Mouse (Mus musculus): Measurements from ENCODE around the gene Mcu. TPM values are rescaled to one million over a fixed set of nuclear protein-coding genes. Genes with fewer than 3 reads are reported as not detected.

Gene Mcu
- polyA plus RNA-seq, 1 experiment from 2014 or later: 36.0 TPM

DNA sequence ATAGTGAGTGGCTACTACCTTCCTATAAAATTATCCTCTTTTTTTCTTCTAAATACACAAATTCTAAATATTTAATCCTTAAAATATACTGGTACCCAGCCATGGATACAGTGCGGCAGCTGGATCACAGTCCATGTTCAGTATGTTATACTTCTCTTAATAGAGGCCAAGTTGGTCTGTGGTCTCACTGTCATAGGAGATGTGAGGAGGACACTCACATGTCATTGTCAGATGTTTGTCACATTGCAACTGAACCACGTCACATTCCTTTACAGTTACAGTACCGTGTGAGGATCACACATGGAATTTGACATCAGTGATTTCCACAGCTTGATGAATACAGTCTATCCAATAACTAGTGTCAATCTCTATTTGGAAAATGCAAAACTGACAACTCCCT lies 36.8 kb downstream of the Mcu start:
- no peak overlapping the region for H3K4me2 ChIP-seq (replicated peaks; ENCODE audit: low read depth, low read length)
- no peaks in the 10 kb centered on the region for H3K9me3 ChIP-seq (ENCODE audit: control insufficient read depth, low read length)
- H3K27me3 ChIP-seq (ENCODE audit: control insufficient read depth, insufficient read depth, low read length): no peaks in the 10 kb centered on the region
- peaks cover 23% of the 10 kb centered on the region for H3K4me1 ChIP-seq (ENCODE audit: control insufficient read depth, insufficient read depth, low read length)
- no peak overlapping the region for H3K9ac ChIP-seq (ENCODE audit: low read depth, low read length)
- WGBS: 89% methylated on average over 3 of the region's 3 CpGs
- no peaks in the 10 kb centered on the region for H3K36me3 ChIP-seq (ENCODE audit: control insufficient read depth, insufficient read depth, low read length)
- no peak for ATAC-seq (ENCODE audit: low FRiP score, low TSS enrichment)
- no peak overlapping the region for H3K27ac ChIP-seq (ENCODE audit: low read depth, low read length)
- no peak overlapping the region for H3K4me3 ChIP-seq (ENCODE audit: low read length)

- H3K27ac ChIP-seq (ENCODE audit: low read depth, low read length): peak overlapping the region; percentile 83
- H3K4me2 ChIP-seq (replicated peaks; ENCODE audit: low read depth, low read length): 0 out of 2 replicates have a peak overlapping the region, but pooled peaks have one; percentile 3
- H3K9ac ChIP-seq (ENCODE audit: low read depth, low read length): no peak overlapping the region
- H3K9me3 ChIP-seq (ENCODE audit: control insufficient read depth, low read length): peaks cover 7% of the 10 kb centered on the region
- H3K36me3 ChIP-seq (ENCODE audit: control insufficient read depth, insufficient read depth, low read length): no peaks in the 10 kb centered on the region
- ATAC-seq (ENCODE audit: low FRiP score, low TSS enrichment): peak; percentile 73; the same call in 1 of the 2 replicates
- 26% methylated on average over 12 of the region's 12 CpGs for WGBS
- no peak overlapping the region for H3K4me3 ChIP-seq (ENCODE audit: low read length)
- no peaks in the 10 kb centered on the region for H3K27me3 ChIP-seq (ENCODE audit: control insufficient read depth, insufficient read depth, low read length)
- H3K4me1 ChIP-seq (ENCODE audit: control insufficient read depth, insufficient read depth, low read length): peaks cover 23% of the 10 kb centered on the region
These were observed 38.4 kb downstream of the Mcu start for GRCm38 (mm10) chr10:59577871-59578801.

DNA sequence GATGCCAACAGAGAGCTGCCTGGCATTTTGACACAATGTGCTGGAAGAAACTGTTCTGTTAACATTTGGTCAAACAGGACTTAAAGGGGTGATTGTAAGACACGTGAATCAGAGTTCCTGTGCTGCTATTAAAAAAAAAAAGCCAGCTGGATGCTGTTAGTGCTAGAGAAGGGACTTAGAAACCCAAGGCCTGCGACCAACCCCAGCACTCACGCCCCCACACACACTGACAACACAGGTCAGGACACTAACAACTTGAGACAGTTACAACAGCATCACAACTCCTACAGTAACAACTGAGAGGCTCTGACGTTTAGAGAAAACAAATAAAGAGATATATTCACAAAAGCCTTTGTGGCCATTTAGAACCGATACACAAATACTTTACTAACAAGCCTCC lies 40.2 kb downstream of the Mcu start:
- H3K4me3 ChIP-seq (ENCODE audit: low read length): no peak overlapping the region
- H3K27ac ChIP-seq (ENCODE audit: low read depth, low read length): peak overlapping the region; percentile 42; the same call in 1 of the 2 replicates
- no peak overlapping the region; the same call in 1 of the 2 replicates for H3K4me2 ChIP-seq (replicated peaks; ENCODE audit: low read depth, low read length)
- peaks cover 23% of the 10 kb centered on the region for H3K4me1 ChIP-seq (ENCODE audit: control insufficient read depth, insufficient read depth, low read length)
- no peaks in the 10 kb centered on the region for H3K36me3 ChIP-seq (ENCODE audit: control insufficient read depth, insufficient read depth, low read length)
- peaks cover 17% of the 10 kb centered on the region for H3K9me3 ChIP-seq (ENCODE audit: control insufficient read depth, low read length)
- ATAC-seq (ENCODE audit: low FRiP score, low TSS enrichment): no peak
- 27% methylated on average over 5 of the region's 5 CpGs for WGBS
- H3K9ac ChIP-seq (ENCODE audit: low read depth, low read length): no peak overlapping the region
- no peaks in the 10 kb centered on the region for H3K27me3 ChIP-seq (ENCODE audit: control insufficient read depth, insufficient read depth, low read length)

DNA sequence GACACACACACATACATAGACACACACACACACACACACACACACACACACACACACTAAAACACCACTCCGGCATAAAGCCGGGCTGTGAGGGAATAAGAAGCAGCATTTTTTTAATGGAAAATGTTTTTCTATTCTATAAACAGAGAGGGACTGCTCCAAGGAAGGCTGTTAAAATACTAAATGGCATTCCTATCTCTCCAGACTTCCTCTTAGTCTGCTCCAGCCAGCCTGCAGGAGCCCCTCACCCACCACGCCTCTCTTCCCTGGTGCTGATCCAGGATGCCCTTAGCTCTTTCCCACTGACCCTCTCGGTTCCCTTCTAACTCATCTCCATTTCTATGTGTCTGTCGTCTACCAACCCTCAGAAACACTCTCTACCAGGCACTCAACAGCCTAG lies 44.5 kb downstream of the Mcu start:
- 84% methylated on average over 5 of the region's 5 CpGs for WGBS
- no peaks in the 10 kb centered on the region for H3K27me3 ChIP-seq (ENCODE audit: control insufficient read depth, insufficient read depth, low read length)
- H3K9me3 ChIP-seq (ENCODE audit: control insufficient read depth, low read length): peaks cover 17% of the 10 kb centered on the region
- H3K9ac ChIP-seq (ENCODE audit: low read depth, low read length): no peak overlapping the region
- H3K4me1 ChIP-seq (ENCODE audit: control insufficient read depth, insufficient read depth, low read length): peaks cover 13% of the 10 kb centered on the region
- no peak overlapping the region for H3K4me3 ChIP-seq (ENCODE audit: low read length)
- ATAC-seq (ENCODE audit: low FRiP score, low TSS enrichment): no peak
- H3K4me2 ChIP-seq (replicated peaks; ENCODE audit: low read depth, low read length): no peak overlapping the region
- H3K27ac ChIP-seq (ENCODE audit: low read depth, low read length): no peak overlapping the region
- no peaks in the 10 kb centered on the region for H3K36me3 ChIP-seq (ENCODE audit: control insufficient read depth, insufficient read depth, low read length)

DNA sequence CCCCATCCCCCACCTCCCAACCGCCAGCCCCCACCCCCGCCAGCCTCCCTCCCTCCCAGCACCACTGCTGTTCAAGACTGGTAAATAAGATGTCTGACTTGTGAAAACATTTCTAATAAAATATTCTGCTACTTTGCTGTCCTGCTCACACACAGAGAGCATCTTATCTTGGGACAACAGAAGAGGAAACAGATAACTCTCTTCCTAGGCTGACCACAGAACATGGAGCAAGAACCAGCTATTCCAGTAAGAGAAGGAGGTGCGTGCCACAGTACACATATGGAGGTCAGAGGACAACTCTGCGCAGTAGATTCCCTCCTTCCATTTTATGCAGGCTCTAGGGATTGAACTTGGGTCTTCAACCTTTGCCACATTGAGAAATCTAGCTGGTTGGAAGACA lies 45.2 kb downstream of the Mcu start:
- peaks cover 8% of the 10 kb centered on the region for H3K4me1 ChIP-seq (ENCODE audit: control insufficient read depth, insufficient read depth, low read length)
- WGBS: 74% methylated on average over 4 of the region's 4 CpGs
- H3K27ac ChIP-seq (ENCODE audit: low read depth, low read length): no peak overlapping the region

GRCm38 (mm10) chr10:59570780-59571179 lies 45.7 kb downstream of the Mcu start:
- Histone ChIP-seq H3K36me3 (ENCODE audit: control insufficient read depth, insufficient read depth, low read length) (no peaks in the 10 kb centered on the region), H3K27ac (ENCODE audit: low read depth, low read length) (no peak overlapping the region), H3K9ac (ENCODE audit: low read depth, low read length) (no peak overlapping the region), H3K9me3 (ENCODE audit: control insufficient read depth, low read length) (peaks cover 17% of the 10 kb centered on the region), H3K4me1 (ENCODE audit: control insufficient read depth, insufficient read depth, low read length) (peaks cover 8% of the 10 kb centered on the region), H3K27me3 (ENCODE audit: control insufficient read depth, insufficient read depth, low read length) (no peaks in the 10 kb centered on the region), H3K4me3 (ENCODE audit: low read length) (no peak overlapping the region), H3K4me2 (replicated peaks; ENCODE audit: low read depth, low read length) (no peak overlapping the region)
- no peak for ATAC-seq (ENCODE audit: low FRiP score, low TSS enrichment)
- 62% methylated on average over 2 of the region's 2 CpGs for WGBS

More for the DNA sequence above, 45.2 kb downstream of the Mcu start:
- Histone ChIP-seq H3K9me3 (ENCODE audit: control insufficient read depth, low read length) (peaks cover 17% of the 10 kb centered on the region), H3K9ac (ENCODE audit: low read depth, low read length) (no peak overlapping the region), H3K4me3 (ENCODE audit: low read length) (no peak overlapping the region), H3K36me3 (ENCODE audit: control insufficient read depth, insufficient read depth, low read length) (no peaks in the 10 kb centered on the region), H3K27me3 (ENCODE audit: control insufficient read depth, insufficient read depth, low read length) (no peaks in the 10 kb centered on the region), H3K4me2 (replicated peaks; ENCODE audit: low read depth, low read length) (no peak overlapping the region)
- no peak for ATAC-seq (ENCODE audit: low FRiP score, low TSS enrichment)

DNA sequence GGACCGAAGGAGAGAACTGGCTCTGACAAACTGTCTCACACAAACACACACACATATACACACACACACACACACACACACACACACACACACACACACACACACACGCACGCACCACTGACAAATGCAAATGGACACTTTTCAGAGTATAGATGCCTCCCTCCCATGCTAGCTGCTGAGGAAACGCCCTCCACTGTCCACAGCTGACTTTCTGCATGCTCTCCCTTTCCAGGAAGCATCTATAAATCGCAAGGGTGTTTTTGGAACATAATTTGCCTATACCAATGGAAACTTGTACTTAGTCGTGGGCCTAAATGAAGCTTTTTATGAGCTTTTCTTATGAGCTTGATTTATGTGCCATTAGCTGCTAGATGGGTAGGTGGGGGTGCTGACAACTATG lies 46.1 kb downstream of the Mcu start:
- H3K4me1 ChIP-seq (ENCODE audit: control insufficient read depth, insufficient read depth, low read length): peaks cover 8% of the 10 kb centered on the region

DNA sequence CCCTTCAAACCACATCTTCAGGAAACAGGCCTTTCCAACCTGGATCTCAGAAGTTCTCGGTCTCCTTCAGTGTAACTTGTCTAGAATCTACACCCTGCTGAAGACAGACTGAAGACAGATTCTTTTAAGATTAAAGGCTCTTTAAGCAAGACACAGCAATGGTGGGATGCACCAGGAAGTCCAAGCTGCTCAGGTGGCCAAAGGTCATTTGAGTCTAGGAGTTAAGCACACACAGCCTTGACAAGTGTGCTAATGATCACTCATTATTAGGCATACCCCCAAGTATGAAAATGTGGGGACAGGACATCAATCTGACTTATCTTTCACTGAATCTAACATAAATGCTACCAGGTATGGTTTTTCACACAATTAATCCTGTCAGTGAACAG lies 47.0 kb downstream of the Mcu start:
- 72% methylated on average over 1 of the region's 1 CpGs for WGBS
- Histone ChIP-seq H3K4me2 (replicated peaks; ENCODE audit: low read depth, low read length) (no peak overlapping the region), H3K36me3 (ENCODE audit: control insufficient read depth, insufficient read depth, low read length) (no peaks in the 10 kb centered on the region), H3K9ac (ENCODE audit: low read depth, low read length) (no peak overlapping the region), H3K27me3 (ENCODE audit: control insufficient read depth, insufficient read depth, low read length) (no peaks in the 10 kb centered on the region), H3K4me1 (ENCODE audit: control insufficient read depth, insufficient read depth, low read length) (peaks cover 11% of the 10 kb centered on the region), H3K9me3 (ENCODE audit: control insufficient read depth, low read length) (peaks cover 17% of the 10 kb centered on the region), H3K4me3 (ENCODE audit: low read length) (no peak overlapping the region), H3K27ac (ENCODE audit: low read depth, low read length) (no peak overlapping the region)
- no peak for ATAC-seq (ENCODE audit: low FRiP score, low TSS enrichment)

More for the DNA sequence above, 46.1 kb downstream of the Mcu start:
- H3K27me3 ChIP-seq (ENCODE audit: control insufficient read depth, insufficient read depth, low read length): no peaks in the 10 kb centered on the region
- ATAC-seq (ENCODE audit: low FRiP score, low TSS enrichment): no peak
- peaks cover 17% of the 10 kb centered on the region for H3K9me3 ChIP-seq (ENCODE audit: control insufficient read depth, low read length)
- H3K4me2 ChIP-seq (replicated peaks; ENCODE audit: low read depth, low read length): no peak overlapping the region
- H3K4me3 ChIP-seq (ENCODE audit: low read length): no peak overlapping the region
- WGBS: 64% methylated on average over 6 of the region's 6 CpGs
- no peak overlapping the region for H3K9ac ChIP-seq (ENCODE audit: low read depth, low read length)
- no peaks in the 10 kb centered on the region for H3K36me3 ChIP-seq (ENCODE audit: control insufficient read depth, insufficient read depth, low read length)
- no peak overlapping the region for H3K27ac ChIP-seq (ENCODE audit: low read depth, low read length)

Measured in kidney, embryonic 14.5 days (tissue).